Mouse (Mus musculus): ENCODE data around the gene Klf3. TPM values are rescaled to one million over a fixed set of nuclear protein-coding genes. Genes with fewer than 3 reads are reported as not detected.

The Klf3 gene
- polyA plus RNA-seq, 1 experiment = 105 TPM

- Histone ChIP-seq H3K4me1 (ENCODE audit: control insufficient read depth, insufficient read depth, low read length) (peaks cover 3% of the 10 kb centered on the region; the same call in 1 of the 2 replicates), H3K27ac (ENCODE audit: insufficient read depth, low read length) (no peak overlapping the region), H3K4me3 (ENCODE audit: insufficient read depth, low read length) (no peak overlapping the region)
- no peak for TF ChIP-seq POLR2A (IDR thresholded peaks at IDR 0.05; ENCODE audit: low read depth, low read length)
- TF ChIP-seq CTCF (IDR thresholded peaks at IDR 0.05; ENCODE audit: borderline replicate concordance, insufficient read depth, low read length) = no peak
Observed at GRCm38 (mm10) chr5:64847305-64847704, 44.1 kb downstream of the Klf3 start.

GRCm38 (mm10) chr5:64849892-64850291 is 46.7 kb downstream of the Klf3 start:
- TF ChIP-seq CTCF (IDR thresholded peaks at IDR 0.05; ENCODE audit: borderline replicate concordance, insufficient read depth, low read length) (no peak), POLR2A (IDR thresholded peaks at IDR 0.05; ENCODE audit: low read depth, low read length) (no peak)
- peaks cover 3% of the 10 kb centered on the region; the same call in 1 of the 2 replicates for H3K4me1 ChIP-seq (ENCODE audit: control insufficient read depth, insufficient read depth, low read length)
- H3K27ac ChIP-seq (ENCODE audit: insufficient read depth, low read length) = peak overlapping the region; percentile 23; the same call in 1 of the 2 replicates
- H3K4me3 ChIP-seq (ENCODE audit: insufficient read depth, low read length) = no peak overlapping the region

- Histone ChIP-seq H3K4me3 (ENCODE audit: insufficient read depth, low read length) (no peak overlapping the region), H3K27ac (ENCODE audit: insufficient read depth, low read length) (no peak overlapping the region), H3K4me1 (ENCODE audit: control insufficient read depth, insufficient read depth, low read length) (peaks cover 3% of the 10 kb centered on the region; the same call in 1 of the 2 replicates)
- TF ChIP-seq CTCF (IDR thresholded peaks at IDR 0.05; ENCODE audit: borderline replicate concordance, insufficient read depth, low read length) (no peak), POLR2A (IDR thresholded peaks at IDR 0.05; ENCODE audit: low read depth, low read length) (no peak)
Observed at GRCm38 (mm10) chr5:64852656-64853398, 49.6 kb downstream of the Klf3 start.

- no peak overlapping the region for H3K27ac ChIP-seq (ENCODE audit: insufficient read depth, low read length)
- H3K4me1 ChIP-seq (ENCODE audit: control insufficient read depth, insufficient read depth, low read length) = peaks cover 3% of the 10 kb centered on the region; the same call in 1 of the 2 replicates
- TF ChIP-seq CTCF (IDR thresholded peaks at IDR 0.05; ENCODE audit: borderline replicate concordance, insufficient read depth, low read length) (no peak), POLR2A (IDR thresholded peaks at IDR 0.05; ENCODE audit: low read depth, low read length) (no peak)
- no peak overlapping the region for H3K4me3 ChIP-seq (ENCODE audit: insufficient read depth, low read length)
Observed at GRCm38 (mm10) chr5:64853421-64853820, 50.2 kb downstream of the Klf3 start.

- Histone ChIP-seq H3K4me3 (ENCODE audit: insufficient read depth, low read length) (no peak overlapping the region), H3K4me1 (ENCODE audit: control insufficient read depth, insufficient read depth, low read length) (peaks cover 3% of the 10 kb centered on the region; the same call in 1 of the 2 replicates), H3K27ac (ENCODE audit: insufficient read depth, low read length) (no peak overlapping the region)
- TF ChIP-seq CTCF (IDR thresholded peaks at IDR 0.05; ENCODE audit: borderline replicate concordance, insufficient read depth, low read length) = no peak
- no peak for TF ChIP-seq POLR2A (IDR thresholded peaks at IDR 0.05; ENCODE audit: low read depth, low read length)
Observed at GRCm38 (mm10) chr5:64855199-64855598, 52.0 kb downstream of the Klf3 start.

- TF ChIP-seq POLR2A (IDR thresholded peaks at IDR 0.05; ENCODE audit: low read depth, low read length) = peak; percentile 36; the same call in 1 of the 2 replicates
- no peak for TF ChIP-seq CTCF (IDR thresholded peaks at IDR 0.05; ENCODE audit: borderline replicate concordance, insufficient read depth, low read length)
- Histone ChIP-seq H3K4me1 (ENCODE audit: control insufficient read depth, insufficient read depth, low read length) (0 out of 2 replicates have a peak, but pooled peaks cover 4% of the 10 kb centered on the region), H3K27ac (ENCODE audit: insufficient read depth, low read length) (peak overlapping the region; percentile 79), H3K4me3 (ENCODE audit: insufficient read depth, low read length) (no peak overlapping the region)
Observed at GRCm38 (mm10) chr5:64860900-64861470, 57.8 kb downstream of the Klf3 start.

- no peak; the same call in 1 of the 2 replicates for TF ChIP-seq POLR2A (IDR thresholded peaks at IDR 0.05; ENCODE audit: low read depth, low read length)
- TF ChIP-seq CTCF (IDR thresholded peaks at IDR 0.05; ENCODE audit: borderline replicate concordance, insufficient read depth, low read length) = no peak
- Histone ChIP-seq H3K4me1 (ENCODE audit: control insufficient read depth, insufficient read depth, low read length) (peaks cover 8% of the 10 kb centered on the region), H3K4me3 (ENCODE audit: insufficient read depth, low read length) (no peak overlapping the region), H3K27ac (ENCODE audit: insufficient read depth, low read length) (peak overlapping the region; percentile 79)
Observed at GRCm38 (mm10) chr5:64861471-64862199, 58.4 kb downstream of the Klf3 start.

GRCm38 (mm10) chr5:64862269-64862668 is 59.1 kb downstream of the Klf3 start:
- H3K27ac ChIP-seq (ENCODE audit: insufficient read depth, low read length) = peak overlapping the region; percentile 79
- no peak for TF ChIP-seq CTCF (IDR thresholded peaks at IDR 0.05; ENCODE audit: borderline replicate concordance, insufficient read depth, low read length)
- TF ChIP-seq POLR2A (IDR thresholded peaks at IDR 0.05; ENCODE audit: low read depth, low read length) = no peak
- peaks cover 8% of the 10 kb centered on the region for H3K4me1 ChIP-seq (ENCODE audit: control insufficient read depth, insufficient read depth, low read length)
- H3K4me3 ChIP-seq (ENCODE audit: insufficient read depth, low read length) = no peak overlapping the region

GRCm38 (mm10) chr5:64864699-64865108 is 61.5 kb downstream of the Klf3 start:
- Histone ChIP-seq H3K4me3 (ENCODE audit: insufficient read depth, low read length) (no peak overlapping the region), H3K4me1 (ENCODE audit: control insufficient read depth, insufficient read depth, low read length) (peaks cover 15% of the 10 kb centered on the region), H3K27ac (ENCODE audit: insufficient read depth, low read length) (no peak overlapping the region)
- no peak for TF ChIP-seq POLR2A (IDR thresholded peaks at IDR 0.05; ENCODE audit: low read depth, low read length)
- TF ChIP-seq CTCF (IDR thresholded peaks at IDR 0.05; ENCODE audit: borderline replicate concordance, insufficient read depth, low read length) = no peak

Measured in embryonic fibroblast, embryonic 13.5 days (primary cell).